Mouse (Mus musculus): ENCODE measurements at regions not wholly inside any gene's neighbourhood (a gene's known extent, or its start where the extent isn't known, plus 50 kb on each side); places are given as distances from the start of the nearest gene placed in this dataset.

DNA sequence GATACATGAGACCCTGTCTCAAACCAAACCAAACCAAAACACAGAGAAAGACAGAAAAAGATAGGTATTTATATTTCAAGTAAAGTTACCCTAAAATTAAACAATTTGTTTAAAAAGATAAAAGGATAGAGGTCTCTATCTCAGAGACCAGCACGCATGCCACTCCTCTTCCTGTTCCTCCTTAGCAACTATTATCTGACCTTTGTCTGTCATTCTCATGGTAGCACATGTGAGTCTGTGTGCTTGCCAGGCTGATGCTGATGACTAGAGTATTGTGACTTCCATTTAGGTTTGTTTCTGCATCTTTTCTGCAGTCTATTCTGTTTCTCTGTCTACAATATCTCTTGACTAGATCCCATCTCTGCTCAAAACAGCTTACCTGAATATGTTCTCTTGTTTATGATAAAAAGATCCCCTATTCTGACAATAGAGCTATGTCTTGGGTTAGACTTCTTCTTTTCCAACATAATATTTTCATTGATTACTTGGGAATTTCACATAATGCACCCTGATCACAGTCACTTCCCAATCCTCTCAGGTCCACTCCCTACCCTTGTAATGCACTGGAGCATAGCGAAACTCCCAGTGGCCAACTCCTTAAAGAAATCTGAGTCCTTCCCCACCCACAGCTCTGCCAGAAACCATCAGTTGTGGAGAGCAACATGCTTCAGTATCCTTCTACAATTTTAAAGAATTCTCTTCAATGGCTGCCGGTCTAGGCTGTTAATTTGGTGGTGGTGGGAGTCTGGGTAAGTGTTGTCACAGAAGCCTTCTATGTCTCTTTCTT lies 115.7 kb upstream of the Nrp1 start:
- H3K79me2 ChIP-seq (ENCODE audit: control insufficient read depth, insufficient read depth), result no peaks in the 10 kb centered on the region
- no peaks in the 10 kb centered on the region for H3K27me3 ChIP-seq (ENCODE audit: control insufficient read depth, insufficient read depth, insufficient read length)
- no peak overlapping the region for H3ac ChIP-seq (ENCODE audit: control insufficient read depth, insufficient read length)
- TF ChIP-seq MYOG (IDR thresholded peaks at IDR 0.05; ENCODE audit: control insufficient read depth in 1 of 3, insufficient read depth in 1 of 3, insufficient read length in 2 of 3, low read depth in 2 of 3), result no peak
- TF ChIP-seq POLR2A (IDR thresholded peaks at IDR 0.05; ENCODE audit: insufficient read length, low read depth), result no peak
- TF ChIP-seq TCF3 (IDR thresholded peaks at IDR 0.05; ENCODE audit: insufficient read length, low read depth), result no peak
- no peak overlapping the region for H3K4me2 ChIP-seq (ENCODE audit: low read depth)
- no peak overlapping the region for H3K4me3 ChIP-seq
- no peaks in the 10 kb centered on the region for H3K36me3 ChIP-seq (ENCODE audit: control insufficient read depth, insufficient read depth)

DNA sequence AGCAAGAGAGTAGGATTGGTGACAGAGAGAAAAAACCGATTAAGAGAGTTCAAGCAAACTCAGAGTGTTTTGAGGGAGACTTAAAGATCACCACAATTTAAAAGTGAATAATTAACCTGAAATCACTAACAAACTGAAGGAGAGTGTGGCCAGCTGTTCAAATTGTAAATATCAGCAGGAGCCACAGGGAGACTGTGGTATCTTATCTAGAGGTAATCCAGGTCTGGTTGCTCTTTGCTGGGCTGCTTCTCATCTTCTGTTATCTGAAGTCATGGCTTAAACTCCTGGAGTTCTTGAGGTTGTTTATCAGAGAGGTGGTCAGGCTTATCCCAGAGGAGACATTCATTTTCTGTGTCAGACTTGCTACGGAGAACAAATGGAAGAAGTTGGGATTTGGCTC lies 106.7 kb upstream of the Nrp1 start:
- H3K36me3 ChIP-seq (ENCODE audit: control insufficient read depth, insufficient read depth), result no peaks in the 10 kb centered on the region
- H3K4me3 ChIP-seq, result no peak overlapping the region
- no peaks in the 10 kb centered on the region for H3K27me3 ChIP-seq (ENCODE audit: control insufficient read depth, insufficient read depth, insufficient read length)
- TF ChIP-seq TCF3 (IDR thresholded peaks at IDR 0.05; ENCODE audit: insufficient read length, low read depth), result no peak
- no peak for TF ChIP-seq MYOG (IDR thresholded peaks at IDR 0.05; ENCODE audit: control insufficient read depth in 1 of 3, insufficient read depth in 1 of 3, insufficient read length in 2 of 3, low read depth in 2 of 3)
- no peak for TF ChIP-seq USF1 (IDR thresholded peaks at IDR 0.05; ENCODE audit: low read depth)
- no peak for TF ChIP-seq REST (IDR thresholded peaks at IDR 0.05; ENCODE audit: insufficient read depth, insufficient read length)
- TF ChIP-seq POLR2AphosphoS2 (IDR thresholded peaks at IDR 0.05; ENCODE audit: insufficient read length, low read depth), result no peak
- TF ChIP-seq E2F4 (IDR thresholded peaks at IDR 0.05; ENCODE audit: insufficient read depth), result no peak
- no peak for TF ChIP-seq SRF (IDR thresholded peaks at IDR 0.05; ENCODE audit: control insufficient read depth, insufficient read length, low read depth)
- TF ChIP-seq MAX (IDR thresholded peaks at IDR 0.05; ENCODE audit: low read depth), result no peak
- no peak for TF ChIP-seq CEBPB (IDR thresholded peaks at IDR 0.05; ENCODE audit: insufficient read depth, poor library complexity, severe bottlenecking)
- no peak for TF ChIP-seq POLR2A (IDR thresholded peaks at IDR 0.05; ENCODE audit: insufficient read length, low read depth)
- TF ChIP-seq TCF12 (IDR thresholded peaks at IDR 0.05; ENCODE audit: insufficient read depth, poor library complexity, severe bottlenecking), result no peak
- TF ChIP-seq MYOD1 (IDR thresholded peaks at IDR 0.05; ENCODE audit: control insufficient read depth in 1 of 3, insufficient read length in 2 of 3, low read depth in 2 of 3), result no peak
- H3ac ChIP-seq (ENCODE audit: control insufficient read depth, insufficient read length), result no peak overlapping the region
- no peak overlapping the region for H3K4me2 ChIP-seq (ENCODE audit: low read depth)
- no peaks in the 10 kb centered on the region for H3K79me2 ChIP-seq (ENCODE audit: control insufficient read depth, insufficient read depth)

DNA sequence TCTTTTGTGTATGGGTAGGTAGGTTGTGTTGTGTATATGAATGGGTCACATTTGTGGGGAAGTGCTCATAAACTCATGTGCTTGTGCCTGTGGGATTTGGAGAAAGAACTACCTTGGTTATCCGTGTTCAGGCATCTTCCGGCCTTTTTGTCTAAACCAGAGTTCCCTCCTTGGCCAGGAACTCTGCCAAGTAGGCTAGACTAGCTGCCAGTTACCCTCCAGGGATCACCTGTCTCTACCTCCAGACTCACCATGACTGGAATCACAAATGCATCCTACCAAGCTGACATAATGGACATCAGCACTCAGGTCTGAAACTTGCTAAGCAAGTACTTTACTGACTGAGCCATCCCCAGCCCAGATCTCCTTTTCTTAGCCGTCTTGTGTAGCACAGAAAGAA lies 97.6 kb upstream of the Nrp1 start:
- Histone ChIP-seq H3ac (ENCODE audit: control insufficient read depth, insufficient read length) (no peak overlapping the region), H3K79me2 (ENCODE audit: control insufficient read depth, insufficient read depth) (no peaks in the 10 kb centered on the region), H3K36me3 (ENCODE audit: control insufficient read depth, insufficient read depth) (no peaks in the 10 kb centered on the region), H3K27me3 (ENCODE audit: control insufficient read depth, insufficient read depth, insufficient read length) (no peaks in the 10 kb centered on the region), H3K4me3 (no peak overlapping the region), H3K4me2 (ENCODE audit: low read depth) (no peak overlapping the region)
- no peak for TF ChIP-seq REST (IDR thresholded peaks at IDR 0.05; ENCODE audit: insufficient read depth, insufficient read length)
- TF ChIP-seq POLR2A (IDR thresholded peaks at IDR 0.05; ENCODE audit: insufficient read length, low read depth), result no peak
- TF ChIP-seq MYOG (IDR thresholded peaks at IDR 0.05; ENCODE audit: control insufficient read depth in 1 of 3, insufficient read depth in 1 of 3, insufficient read length in 2 of 3, low read depth in 2 of 3), result no peak

DNA sequence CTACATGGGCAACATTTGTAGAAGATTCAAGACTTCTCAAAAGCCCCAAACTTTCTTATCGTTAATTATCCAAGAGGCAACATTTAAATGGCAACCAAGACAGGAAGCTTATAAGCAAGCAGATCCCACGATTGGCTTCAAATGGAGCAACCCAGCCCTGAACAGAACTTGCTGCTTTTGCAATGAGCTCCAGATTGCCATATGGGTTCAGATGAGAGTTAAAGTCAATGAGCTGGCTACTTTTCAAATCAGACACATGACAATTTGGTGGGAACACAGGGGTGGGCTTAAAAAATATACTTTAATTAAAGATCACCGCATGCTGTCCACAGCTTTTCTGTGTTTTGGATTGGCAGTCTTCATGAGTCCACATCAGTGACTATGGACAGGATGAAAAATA lies 97.0 kb upstream of the Nrp1 start:
- no peak overlapping the region for H3K4me3 ChIP-seq
- H3K36me3 ChIP-seq (ENCODE audit: control insufficient read depth, insufficient read depth), result no peaks in the 10 kb centered on the region
- H3ac ChIP-seq (ENCODE audit: control insufficient read depth, insufficient read length), result no peak overlapping the region
- H3K4me2 ChIP-seq (ENCODE audit: low read depth), result no peak overlapping the region
- H3K27me3 ChIP-seq (ENCODE audit: control insufficient read depth, insufficient read depth, insufficient read length), result no peaks in the 10 kb centered on the region
- H3K79me2 ChIP-seq (ENCODE audit: control insufficient read depth, insufficient read depth), result no peaks in the 10 kb centered on the region
- TF ChIP-seq MYOG (IDR thresholded peaks at IDR 0.05; ENCODE audit: control insufficient read depth in 1 of 3, insufficient read depth in 1 of 3, insufficient read length in 2 of 3, low read depth in 2 of 3) (no peak), MYOD1 (IDR thresholded peaks at IDR 0.05; ENCODE audit: control insufficient read depth in 1 of 3, insufficient read length in 2 of 3, low read depth in 2 of 3) (no peak), POLR2AphosphoS2 (IDR thresholded peaks at IDR 0.05; ENCODE audit: insufficient read length, low read depth) (no peak), E2F4 (IDR thresholded peaks at IDR 0.05; ENCODE audit: insufficient read depth) (no peak), USF1 (IDR thresholded peaks at IDR 0.05; ENCODE audit: low read depth) (no peak), TCF3 (IDR thresholded peaks at IDR 0.05; ENCODE audit: insufficient read length, low read depth) (no peak), MAX (IDR thresholded peaks at IDR 0.05; ENCODE audit: low read depth) (no peak), POLR2A (IDR thresholded peaks at IDR 0.05; ENCODE audit: insufficient read length, low read depth) (no peak), CEBPB (IDR thresholded peaks at IDR 0.05; ENCODE audit: insufficient read depth, poor library complexity, severe bottlenecking) (no peak), REST (IDR thresholded peaks at IDR 0.05; ENCODE audit: insufficient read depth, insufficient read length) (no peak), TCF12 (IDR thresholded peaks at IDR 0.05; ENCODE audit: insufficient read depth, poor library complexity, severe bottlenecking) (no peak), SRF (IDR thresholded peaks at IDR 0.05; ENCODE audit: control insufficient read depth, insufficient read length, low read depth) (no peak)

DNA sequence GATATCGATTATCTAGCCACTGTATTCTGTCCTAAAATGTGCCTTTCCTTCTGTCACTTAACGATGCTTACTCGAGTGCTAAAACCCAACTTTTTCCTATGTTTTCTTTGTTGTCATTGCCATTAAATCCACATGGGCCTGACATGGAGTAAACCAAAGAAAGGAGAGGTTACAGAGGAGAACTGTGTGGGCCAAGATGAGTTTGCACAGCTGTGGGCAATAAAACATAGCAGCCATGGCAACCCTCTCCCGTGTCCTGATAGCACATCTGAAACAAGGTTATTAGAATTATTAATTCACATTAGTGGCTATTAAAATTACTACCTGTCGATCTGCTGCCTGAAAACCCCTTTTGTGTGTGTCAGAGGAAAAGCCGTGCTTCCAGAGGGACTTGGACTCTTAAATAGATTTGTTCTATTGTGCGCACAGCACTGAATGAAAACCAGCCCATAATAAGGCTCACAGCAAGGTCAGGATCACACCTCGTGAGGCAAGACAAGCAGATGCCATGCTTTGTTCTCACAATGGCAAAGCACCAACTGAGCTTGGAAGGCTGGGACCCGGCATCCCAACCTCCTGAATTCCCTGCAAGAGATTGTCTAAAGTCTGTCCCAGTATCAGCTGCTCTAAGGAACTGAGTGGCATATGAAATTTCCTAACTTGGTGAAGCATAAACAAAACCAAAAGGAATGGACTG lies 95.0 kb upstream of the Nrp1 start:
- Histone ChIP-seq H3K4me3 (no peak overlapping the region), H3K79me2 (ENCODE audit: control insufficient read depth, insufficient read depth) (no peaks in the 10 kb centered on the region), H3K27me3 (ENCODE audit: control insufficient read depth, insufficient read depth, insufficient read length) (no peaks in the 10 kb centered on the region), H3ac (ENCODE audit: control insufficient read depth, insufficient read length) (no peak overlapping the region), H3K36me3 (ENCODE audit: control insufficient read depth, insufficient read depth) (no peaks in the 10 kb centered on the region), H3K4me2 (ENCODE audit: low read depth) (no peak overlapping the region)
- TF ChIP-seq MYOD1 (IDR thresholded peaks at IDR 0.05; ENCODE audit: control insufficient read depth in 1 of 3, insufficient read length in 2 of 3, low read depth in 2 of 3) (peak; percentile 65 to 88 (median 82)), SRF (IDR thresholded peaks at IDR 0.05; ENCODE audit: control insufficient read depth, insufficient read length, low read depth) (no peak)

Data from myocyte (in vitro differentiated cells).